Mouse (Mus musculus): ENCODE measurements around the gene Gm38100. TPM values are rescaled to one million over a fixed set of nuclear protein-coding genes. Genes with fewer than 3 reads are reported as not detected.

Gene Gm38100
- 1.1 TPM in 1 of 2 replicates, not detected in the other for total RNA-seq (2014; fragmentation: Nextera tagmentation)
- not detected in 2 replicates for total RNA-seq (2017)

DNA sequence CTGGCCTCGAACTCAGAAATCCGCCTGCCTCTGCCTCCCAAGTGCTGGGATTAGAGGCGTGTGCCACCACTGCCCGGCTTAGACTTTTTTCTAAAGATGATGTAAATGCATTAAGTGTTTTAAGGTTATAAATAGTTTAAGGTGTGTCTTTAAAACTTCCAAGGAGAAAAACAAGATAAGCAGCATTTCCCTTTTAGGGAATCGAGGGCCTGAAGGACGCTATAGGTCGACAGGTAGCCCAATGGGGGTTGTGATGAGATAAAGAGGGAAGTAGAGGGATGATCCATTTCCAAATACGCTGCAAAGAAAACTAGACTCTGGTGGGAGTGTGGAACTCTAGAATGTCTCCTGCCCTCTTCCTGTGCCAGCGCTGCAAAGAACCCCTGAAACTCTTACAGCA, at the start of gene Gm38100:
Gene Gm38100 (plus strand): TSS at position 301 of the 400 bp plus-strand sequence.
- ATAC-seq (replicated peaks; ENCODE audit: low FRiP score, low TSS enrichment, poor library complexity, severe bottlenecking), result no peak

DNA sequence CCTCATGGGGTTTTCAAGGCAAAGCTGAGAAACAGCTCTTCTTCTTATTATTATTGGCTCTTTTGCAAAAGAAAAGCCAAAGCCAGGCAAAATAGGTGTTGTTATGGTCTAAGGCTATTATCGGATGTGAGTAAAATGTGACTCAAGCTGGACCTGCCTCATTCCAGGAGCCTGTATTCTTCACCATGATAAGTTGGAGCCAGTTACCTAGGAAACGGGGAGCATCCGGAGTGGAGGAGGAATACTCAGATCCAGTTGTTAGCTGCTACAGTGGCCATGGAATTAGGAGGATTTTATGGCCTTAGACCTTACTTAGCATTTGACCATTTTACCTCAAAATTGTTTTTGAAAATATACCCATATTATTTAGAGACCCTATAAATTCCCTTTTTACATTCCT, 49.4 kb upstream of the Gm38100 start:
- no peak for ATAC-seq (replicated peaks; ENCODE audit: low FRiP score, low TSS enrichment, poor library complexity, severe bottlenecking)

DNA sequence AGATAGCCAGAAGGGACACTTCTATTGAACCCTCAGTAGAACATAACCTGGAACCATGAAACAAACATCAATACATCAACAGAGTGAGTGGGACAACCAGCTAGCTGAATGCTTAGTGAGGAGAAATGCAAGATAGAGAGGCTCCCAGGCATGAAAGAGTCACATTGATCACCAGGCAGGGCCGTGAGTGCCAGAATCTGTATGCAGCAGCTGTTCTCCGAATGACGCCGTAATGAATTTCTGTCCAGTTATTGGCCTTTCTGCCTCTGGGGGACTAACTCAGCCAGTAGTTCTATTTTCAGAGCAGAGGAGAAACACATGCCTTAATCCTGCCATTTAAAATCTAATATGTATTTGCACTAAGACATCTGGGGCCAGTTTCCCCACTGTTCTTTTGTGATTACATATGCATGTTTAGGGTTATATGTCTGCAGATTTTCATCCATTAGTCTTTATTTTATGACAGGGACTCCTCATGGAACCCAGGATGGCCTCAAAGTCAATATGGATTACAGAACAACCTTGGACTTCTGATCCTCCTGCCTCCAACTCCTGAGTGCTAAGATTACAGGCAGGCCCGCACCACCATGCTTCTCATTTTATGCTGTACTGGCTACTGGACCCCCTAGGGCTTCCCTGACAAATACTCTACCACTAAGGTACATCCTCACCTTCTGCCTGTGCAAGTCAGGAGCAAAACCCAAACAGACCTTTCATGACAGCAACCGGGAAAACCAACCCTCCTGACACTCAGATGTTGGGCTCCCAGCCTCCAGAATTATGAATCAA, 47.9 kb upstream of the Gm38100 start:
- no peak for ATAC-seq (replicated peaks; ENCODE audit: low FRiP score, low TSS enrichment, poor library complexity, severe bottlenecking)

DNA sequence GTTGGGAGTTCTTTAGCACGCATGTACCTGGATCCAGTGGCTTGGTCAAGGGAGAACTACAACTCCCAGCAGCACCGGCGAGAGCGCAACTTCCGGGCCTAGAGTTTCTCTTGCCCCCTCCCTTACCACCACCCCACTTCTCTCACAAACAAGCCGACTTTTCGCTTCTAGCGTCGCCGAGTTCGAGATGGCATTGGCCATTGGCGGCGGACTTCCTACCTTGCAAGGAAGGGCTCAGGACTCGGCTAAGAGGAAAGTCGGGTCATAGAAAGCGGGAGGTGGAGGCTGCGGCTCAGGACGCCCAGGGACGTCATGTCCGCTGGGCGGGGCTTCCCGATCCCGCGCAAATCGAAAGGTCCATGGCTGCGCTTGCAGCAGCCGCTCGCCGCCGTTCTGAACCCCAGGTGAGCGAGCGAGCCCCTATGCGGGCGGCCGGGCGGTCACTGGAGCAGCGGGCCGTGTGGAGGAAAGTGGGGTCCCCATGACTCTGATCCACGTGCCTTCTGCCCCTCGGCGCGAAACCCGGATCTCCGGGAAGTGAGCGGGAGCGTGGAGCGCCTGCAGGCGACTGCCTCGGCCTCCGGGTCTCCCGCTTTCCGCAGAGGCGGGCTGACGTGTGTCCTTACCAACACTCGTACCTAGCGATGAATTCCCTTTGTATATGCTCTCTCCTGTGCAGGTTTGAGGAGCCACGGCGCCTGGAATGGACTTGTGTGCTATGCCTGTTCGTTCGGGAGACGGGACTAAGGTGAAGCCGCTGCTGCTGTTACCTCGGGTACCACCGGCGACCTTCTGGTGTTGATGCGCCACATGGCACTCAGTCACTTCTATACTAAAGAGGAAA, 39.5 kb upstream of the Gm38100 start, which contains the start of gene Exo1:
Gene Exo1 (plus strand): TSS at position 129 of the 844 bp plus-strand sequence.
- peak; percentile 97 for ATAC-seq (replicated peaks; ENCODE audit: low FRiP score, low TSS enrichment, poor library complexity, severe bottlenecking)

DNA sequence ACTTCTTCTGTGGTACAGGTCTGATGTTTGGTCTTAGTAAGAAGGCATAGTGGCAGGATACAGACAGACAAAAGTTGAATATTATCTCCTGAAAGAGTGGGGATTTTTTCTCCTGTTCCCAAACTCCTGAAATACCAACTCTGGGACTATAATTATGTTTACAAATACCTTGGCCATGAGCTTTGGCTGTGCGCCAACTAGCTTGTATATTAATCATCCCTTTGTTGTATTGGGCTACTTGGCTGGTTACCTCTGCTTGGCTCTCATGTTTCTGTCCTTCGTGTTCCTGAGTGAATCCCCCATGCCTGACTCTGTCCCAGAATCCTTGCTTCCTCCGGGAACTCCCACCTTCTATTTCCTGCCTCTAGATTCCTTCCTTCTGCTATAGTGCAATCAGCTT, 36.7 kb upstream of the Gm38100 start:
- no peak for ATAC-seq (replicated peaks; ENCODE audit: low FRiP score, low TSS enrichment, poor library complexity, severe bottlenecking)

- ATAC-seq (replicated peaks; ENCODE audit: low FRiP score, low TSS enrichment, poor library complexity, severe bottlenecking), result no peak
Measured at GRCm38 (mm10) chr1:175893263-175893662, 26.9 kb upstream of the Gm38100 start.

GRCm38 (mm10) chr1:175893726-175894125, 26.4 kb upstream of the Gm38100 start:
- ATAC-seq (replicated peaks; ENCODE audit: low FRiP score, low TSS enrichment, poor library complexity, severe bottlenecking), result no peak

- peak; percentile 74 for ATAC-seq (replicated peaks; ENCODE audit: low FRiP score, low TSS enrichment, poor library complexity, severe bottlenecking)
Measured at GRCm38 (mm10) chr1:175911207-175911606, 8.9 kb upstream of the Gm38100 start.

DNA sequence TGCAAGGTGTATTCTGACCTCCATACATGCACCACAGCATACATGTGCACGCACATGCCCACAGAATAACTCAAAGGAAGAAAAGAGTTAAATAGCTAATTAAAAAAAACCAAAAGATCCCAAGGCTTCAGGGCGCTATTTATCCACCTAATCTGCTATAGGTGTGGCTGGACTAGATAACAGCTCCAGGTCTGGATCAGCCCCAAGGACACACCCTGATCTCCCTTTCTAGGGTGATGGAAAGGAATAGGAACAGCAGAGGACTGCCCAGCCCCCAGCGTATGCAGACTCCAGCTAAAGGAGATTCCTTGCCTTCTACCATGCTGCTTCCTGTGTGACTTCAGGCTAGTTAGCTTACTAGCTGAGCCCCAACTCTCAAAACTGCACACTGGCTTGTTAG, 8.1 kb upstream of the Gm38100 start:
- peak; percentile 39 for ATAC-seq (replicated peaks; ENCODE audit: low FRiP score, low TSS enrichment, poor library complexity, severe bottlenecking)

GRCm38 (mm10) chr1:175913728-175914303, 6.3 kb upstream of the Gm38100 start:
- ATAC-seq (replicated peaks; ENCODE audit: low FRiP score, low TSS enrichment, poor library complexity, severe bottlenecking), result no peak

- no peak for ATAC-seq (replicated peaks; ENCODE audit: low FRiP score, low TSS enrichment, poor library complexity, severe bottlenecking)
Measured at GRCm38 (mm10) chr1:175921091-175921490, 962 bp downstream of the Gm38100 start.

- peak; percentile 93 for ATAC-seq (replicated peaks; ENCODE audit: low FRiP score, low TSS enrichment, poor library complexity, severe bottlenecking)
Measured at GRCm38 (mm10) chr1:175923848-175924787, 4.0 kb downstream of the Gm38100 start.

GRCm38 (mm10) chr1:175931391-175931790, 11.3 kb downstream of the Gm38100 start:
- ATAC-seq (replicated peaks; ENCODE audit: low FRiP score, low TSS enrichment, poor library complexity, severe bottlenecking), result no peak

GRCm38 (mm10) chr1:175936282-175936737, 16.2 kb downstream of the Gm38100 start:
- ATAC-seq (replicated peaks; ENCODE audit: low FRiP score, low TSS enrichment, poor library complexity, severe bottlenecking), result peak; percentile 97

- ATAC-seq (replicated peaks; ENCODE audit: low FRiP score, low TSS enrichment, poor library complexity, severe bottlenecking), result no peak
Measured at GRCm38 (mm10) chr1:175938731-175939130, 18.6 kb downstream of the Gm38100 start.

GRCm38 (mm10) chr1:175943168-175943567, 23.0 kb downstream of the Gm38100 start:
- ATAC-seq (replicated peaks; ENCODE audit: low FRiP score, low TSS enrichment, poor library complexity, severe bottlenecking), result no peak

GRCm38 (mm10) chr1:175946718-175947315, 26.7 kb downstream of the Gm38100 start:
- no peak for ATAC-seq (replicated peaks; ENCODE audit: low FRiP score, low TSS enrichment, poor library complexity, severe bottlenecking)

GRCm38 (mm10) chr1:175950421-175950820, 30.3 kb downstream of the Gm38100 start:
- no peak for ATAC-seq (replicated peaks; ENCODE audit: low FRiP score, low TSS enrichment, poor library complexity, severe bottlenecking)

Measured in megakaryocyte-erythroid progenitor cell, adult 5-6 weeks (primary cell).